Mouse (Mus musculus): ENCODE results near the gene Ndufs4. TPM values are rescaled to one million over a fixed set of nuclear protein-coding genes. Genes with fewer than 3 reads are reported as not detected.
"Not testable (repeated sequence)": the region's sequence is repeated elsewhere in the genome, so short reads cannot be mapped to it uniquely, and the experiment has no call there.

Ndufs4 gene
- total RNA-seq, 2 experiments from 2014 or later, result 579 to 605 TPM

DNA sequence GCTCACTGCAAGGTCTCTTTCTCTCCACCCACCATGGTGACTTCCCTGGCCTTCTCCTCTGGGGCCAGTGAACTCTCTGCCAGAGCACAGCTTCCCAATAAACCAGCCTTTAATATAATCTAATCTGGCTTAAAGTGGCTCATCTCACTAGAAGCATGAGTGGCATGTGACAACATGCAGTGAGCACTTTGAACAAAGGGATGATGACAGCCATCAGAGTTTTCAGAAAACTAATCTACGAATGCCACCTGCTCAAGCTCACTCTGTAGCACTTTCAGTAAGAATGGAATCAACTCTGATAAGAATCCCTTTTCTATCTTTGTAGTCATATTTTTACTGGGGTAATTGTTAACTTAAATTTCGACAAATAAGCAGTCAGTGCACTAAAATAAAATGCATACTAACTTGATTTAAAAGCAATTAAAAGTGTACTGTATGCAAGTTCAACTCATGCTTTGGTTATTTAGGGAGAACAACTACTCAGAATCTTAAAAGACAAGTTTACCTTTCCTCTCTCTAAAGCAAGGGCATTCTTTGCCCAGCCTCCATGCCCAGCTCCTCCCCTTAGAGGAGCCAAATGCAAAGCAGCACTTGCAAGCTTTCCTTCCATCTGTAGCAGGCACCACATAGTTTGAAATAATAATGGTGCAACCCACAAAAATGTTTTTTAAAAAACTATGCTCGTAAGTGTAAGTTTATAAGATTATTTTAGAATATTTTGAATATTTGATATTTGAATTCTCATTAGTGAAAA is 43.7 kb downstream of the Ndufs4 start:
- no peak for DNase-seq (ENCODE audit: low spot score)
- intact Hi-C loops (cut with DNase I), result no loop called here

DNA sequence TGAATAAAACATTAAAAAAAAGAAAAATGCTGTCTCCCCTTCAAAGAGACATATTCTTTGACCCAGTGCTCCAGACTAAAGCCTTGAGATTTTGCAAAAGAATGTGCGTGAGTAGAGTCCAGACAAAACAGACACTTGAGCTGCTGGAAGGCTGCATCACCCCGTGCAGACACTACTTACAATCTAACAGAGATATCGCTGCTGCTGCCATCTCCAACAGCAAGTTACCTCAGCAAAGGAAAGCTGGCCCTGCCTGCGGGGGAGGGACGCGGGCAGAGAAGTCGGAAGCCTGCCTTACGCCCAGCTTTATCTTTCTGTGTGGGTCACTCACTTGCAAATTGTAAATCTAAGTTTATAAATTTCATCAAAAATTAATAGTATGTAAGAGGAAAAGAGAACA is 45.1 kb downstream of the Ndufs4 start:
- DNase-seq (ENCODE audit: low spot score), result no peak
- intact Hi-C loops (cut with DNase I), result no loop called here

DNA sequence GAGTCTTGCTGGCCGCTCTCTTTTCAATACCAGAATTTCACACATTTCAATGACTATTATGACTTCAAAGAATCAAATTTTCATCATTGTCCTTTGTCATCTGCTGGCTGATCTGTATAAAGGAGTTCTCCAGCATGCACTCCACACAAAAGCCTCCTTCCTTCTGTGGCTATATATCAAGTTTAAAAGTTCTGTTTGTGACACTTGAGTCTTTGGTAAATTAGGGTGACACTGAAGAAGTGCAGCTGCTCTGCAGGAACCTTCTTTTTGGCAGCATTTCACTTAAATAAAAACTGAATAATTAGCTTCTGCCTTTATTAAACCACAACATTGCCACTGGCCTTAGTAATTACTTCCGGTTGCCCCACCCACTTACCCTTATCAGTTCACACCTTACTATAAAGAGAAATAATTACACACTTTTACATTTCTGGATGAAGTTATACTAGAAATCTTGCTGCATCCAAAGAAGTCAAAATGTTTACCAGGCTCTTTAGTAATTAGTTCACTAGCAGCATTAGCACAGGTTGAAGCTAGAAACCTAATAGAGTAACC is 68.1 kb downstream of the Ndufs4 start:
- DNase-seq (ENCODE audit: low spot score), result no peak
- intact Hi-C loops (cut with DNase I), result no loop called here

DNA sequence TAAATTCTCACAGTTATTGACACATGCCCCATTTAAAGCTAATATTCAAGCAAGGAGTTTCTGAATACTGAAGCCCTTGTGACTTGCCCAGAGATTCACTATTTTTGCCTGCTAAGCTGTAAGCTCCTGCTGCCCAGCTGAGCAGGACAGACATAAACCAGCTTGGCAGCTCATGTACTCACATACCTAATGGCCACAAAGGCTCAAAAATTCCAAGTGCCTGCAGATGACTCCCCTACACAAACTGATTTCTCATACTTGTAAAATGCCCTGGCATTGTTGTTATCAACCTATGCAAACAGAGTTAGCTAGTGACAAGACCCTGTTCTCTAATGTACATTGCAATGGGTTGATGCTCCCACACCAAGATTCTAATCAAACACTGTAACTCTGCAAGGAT is 68.9 kb downstream of the Ndufs4 start:
- no peak for DNase-seq (ENCODE audit: low spot score)
- intact Hi-C loops (cut with DNase I), result no loop called here

DNA sequence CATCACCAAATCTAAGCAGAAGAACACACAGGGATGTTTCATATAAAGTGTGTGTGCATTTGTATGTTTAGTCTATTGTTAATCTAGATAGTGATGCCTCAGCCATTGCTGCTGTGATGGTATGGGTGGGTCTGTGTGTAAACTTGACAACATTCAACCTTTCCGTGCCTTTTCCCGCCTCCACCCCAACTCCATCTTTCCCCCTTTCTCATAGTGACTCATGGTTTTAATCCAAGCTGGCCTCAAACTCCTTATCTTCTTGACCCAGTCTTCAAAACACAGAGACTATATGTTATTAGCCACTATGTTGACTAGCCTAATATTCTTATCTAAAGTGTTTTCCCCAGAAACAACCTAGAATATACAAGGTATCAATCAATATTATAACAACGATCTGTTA is 72.7 kb downstream of the Ndufs4 start:
- DNase-seq (ENCODE audit: low spot score), result no peak
- intact Hi-C loops (cut with DNase I), result no loop called here

DNA sequence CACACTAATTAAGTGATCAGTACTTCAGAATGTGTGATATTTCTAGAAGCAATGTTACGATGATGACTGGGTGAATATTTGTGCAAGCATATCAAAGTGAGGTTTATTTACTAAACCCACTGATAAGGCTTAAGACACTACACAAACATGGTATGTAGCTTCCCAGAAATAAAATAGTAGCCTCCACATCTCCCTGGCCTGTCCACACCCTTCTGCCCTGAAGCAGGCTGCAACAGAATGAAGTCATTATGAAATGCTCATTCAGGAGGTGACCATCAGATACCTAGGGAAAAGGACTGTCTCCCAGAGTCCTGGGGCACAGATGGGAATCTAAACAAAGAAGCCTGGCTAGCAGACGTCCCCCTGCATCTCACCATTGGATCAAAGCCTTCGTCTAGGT is 73.1 kb downstream of the Ndufs4 start:
- intact Hi-C loops (cut with DNase I), result no loop called here

DNA sequence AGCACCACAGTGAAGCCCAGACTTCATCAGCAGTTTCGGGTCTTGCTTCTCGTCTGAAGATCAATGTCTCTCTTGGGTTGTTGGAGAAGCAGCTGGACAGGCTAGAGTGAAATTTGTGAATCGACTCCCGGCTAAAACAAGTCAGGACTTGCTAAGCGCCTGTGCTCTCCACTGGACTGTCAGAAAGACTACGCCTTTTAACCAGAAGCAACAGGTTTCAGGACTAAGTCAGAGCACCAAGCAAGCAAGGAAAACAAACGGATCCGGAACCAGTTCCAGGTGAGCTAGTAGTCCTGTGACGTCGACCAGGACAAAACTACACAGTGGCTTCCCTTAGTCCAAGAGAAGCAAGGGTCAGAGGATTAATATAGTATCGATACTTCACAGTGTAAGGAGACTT is 77.5 kb downstream of the Ndufs4 start:
- intact Hi-C loops (cut with DNase I), result no loop called here
- no peak for DNase-seq (ENCODE audit: low spot score)

More for the DNA sequence above, 73.1 kb downstream of the Ndufs4 start:
- DNase-seq (ENCODE audit: low spot score), result no peak

DNA sequence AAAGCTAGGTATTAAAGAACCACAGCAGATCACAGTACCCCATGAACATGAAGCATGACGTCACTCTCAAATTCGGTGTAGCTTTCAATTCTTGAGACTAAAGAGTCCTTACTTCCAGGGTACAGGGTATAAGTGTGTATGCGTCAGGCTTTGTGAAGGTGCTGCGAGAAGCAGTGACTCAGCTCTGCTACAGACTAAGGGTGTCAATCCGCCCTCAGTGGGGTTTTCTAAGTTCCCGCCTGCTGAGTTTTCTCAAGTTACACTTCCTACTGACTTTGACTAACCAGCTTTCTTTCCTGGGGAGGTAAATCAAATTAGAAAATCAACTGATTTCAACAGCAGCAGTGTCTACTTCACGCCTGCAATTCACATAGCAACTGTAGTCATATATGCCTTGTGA is 83.4 kb downstream of the Ndufs4 start:
- intact Hi-C loops (cut with DNase I), result no loop called here
- DNase-seq (ENCODE audit: low spot score), result no peak

DNA sequence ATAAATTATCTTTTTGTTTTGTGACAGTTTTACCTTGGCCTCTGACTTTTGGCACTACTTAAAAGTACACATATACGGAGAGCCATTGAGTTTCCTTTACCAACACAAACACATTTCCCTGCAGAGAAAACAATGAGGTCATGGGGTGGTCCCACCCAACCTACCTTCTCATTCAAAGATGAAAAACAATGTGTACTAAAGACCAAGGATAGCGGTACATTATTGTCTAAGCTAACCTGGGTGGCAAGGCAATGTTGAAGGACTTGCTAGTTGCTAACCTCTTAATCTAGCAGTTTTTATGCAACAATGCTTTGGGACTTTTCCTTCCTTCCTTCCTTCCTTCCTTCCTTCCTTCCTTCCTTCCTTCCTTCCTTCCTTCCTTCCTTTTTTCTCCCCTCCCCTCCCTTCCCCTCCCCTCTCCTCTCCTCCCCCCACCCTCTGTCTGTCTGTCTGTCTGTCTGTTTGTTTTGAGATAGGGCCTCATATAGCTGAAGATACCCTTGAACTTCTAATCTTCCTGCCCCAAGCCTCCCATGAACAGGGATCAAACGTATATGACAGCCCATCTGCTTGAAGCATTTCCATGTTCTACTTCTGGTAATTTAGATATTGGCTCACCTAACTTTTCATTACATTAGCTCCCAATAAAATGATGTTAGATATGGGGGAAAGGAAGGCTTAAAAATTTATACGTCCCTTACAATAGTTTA is 84.4 kb downstream of the Ndufs4 start:
- intact Hi-C loops (cut with DNase I), result no loop called here
- no peak for DNase-seq (ENCODE audit: low spot score)

DNA sequence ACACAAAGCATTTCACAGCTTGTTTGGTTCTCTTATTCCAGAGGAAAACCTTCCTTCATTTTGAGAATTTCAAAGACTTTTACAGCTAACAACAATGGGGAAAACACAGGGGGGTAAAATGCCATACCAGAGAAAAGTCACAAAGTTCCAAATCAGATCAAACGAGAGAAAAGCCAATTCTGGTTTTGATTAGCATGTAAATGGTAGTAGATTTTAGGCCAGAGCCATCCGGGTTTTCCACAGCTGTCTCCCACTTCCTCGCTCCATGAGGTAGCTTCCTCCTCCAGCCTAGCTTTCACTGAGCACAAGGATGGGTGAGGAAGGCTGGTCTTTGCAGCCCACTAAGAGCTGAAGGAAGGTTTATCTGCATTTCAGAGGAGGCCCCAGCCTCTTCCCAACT is 90.3 kb downstream of the Ndufs4 start:
- DNase-seq (ENCODE audit: low spot score), result no peak
- intact Hi-C loops (cut with DNase I), result no loop called here

DNA sequence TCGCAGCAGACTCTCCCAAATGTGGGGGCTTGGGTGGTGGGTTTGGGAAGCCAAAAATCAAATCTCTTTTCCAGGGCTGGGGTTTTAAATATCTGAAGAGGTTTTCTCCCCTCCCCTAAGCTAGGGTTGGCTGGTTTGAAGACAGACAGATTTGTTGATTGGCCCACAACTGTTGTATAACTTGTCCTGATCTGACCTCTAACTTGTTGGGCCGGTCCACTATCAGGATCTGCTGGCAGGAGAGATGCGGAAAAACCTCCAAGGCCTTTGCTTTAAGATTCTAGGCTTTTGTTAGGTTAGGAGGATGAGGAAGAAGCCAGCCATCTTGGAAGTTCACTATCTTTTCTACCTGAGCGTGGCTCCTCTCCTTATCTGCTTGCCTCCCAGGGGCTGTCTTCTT is 91.5 kb downstream of the Ndufs4 start:
- no peak for DNase-seq (ENCODE audit: low spot score)

DNA sequence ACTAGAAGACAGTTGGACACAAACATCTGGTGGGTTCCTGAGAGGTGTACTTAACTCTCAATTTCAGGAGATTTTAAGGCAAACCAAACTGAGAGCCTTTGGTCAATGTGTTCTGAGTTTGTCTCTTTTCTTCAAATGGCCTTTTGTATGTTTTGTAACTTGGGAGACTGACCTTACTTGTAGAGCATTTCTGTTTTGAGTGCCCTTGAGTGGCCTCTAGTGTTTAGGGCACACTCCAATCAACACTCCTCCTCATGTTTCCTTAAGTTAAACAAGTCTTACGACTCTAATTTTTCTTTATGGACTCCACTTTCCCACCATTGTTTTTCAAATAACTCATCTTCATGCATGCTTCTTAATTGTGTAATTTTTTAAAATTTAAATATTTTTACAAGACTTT is 98.6 kb downstream of the Ndufs4 start:
- intact Hi-C loops (cut with DNase I), result loop anchor here (10.0 kb wide), 1 partner anchor 165 kb away; the partner anchor contains the start of gene Fst
- DNase-seq (ENCODE audit: low spot score), result no peak

More for the DNA sequence above, 91.5 kb downstream of the Ndufs4 start:
- intact Hi-C loops (cut with DNase I), result no loop called here

DNA sequence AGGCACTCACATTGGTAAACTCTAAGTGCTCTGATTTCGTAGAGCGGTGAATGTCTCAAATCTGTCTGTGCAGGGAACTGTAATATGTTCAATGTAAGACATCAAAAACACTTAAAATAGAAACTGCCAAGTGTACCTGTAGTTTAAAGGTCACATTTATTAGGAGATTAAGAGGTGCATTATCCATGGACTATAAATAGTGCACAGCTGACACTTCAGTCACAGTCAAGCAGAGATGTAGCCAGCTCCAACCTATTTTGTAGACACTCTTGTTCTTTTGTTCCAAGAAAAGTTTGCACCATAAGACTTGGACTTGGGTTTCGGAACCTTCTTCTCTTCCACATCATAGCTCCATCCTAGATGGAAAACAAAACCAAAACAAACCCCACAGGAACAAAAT is 99.5 kb downstream of the Ndufs4 start:
- no peak for DNase-seq (ENCODE audit: low spot score)
- intact Hi-C loops (cut with DNase I), result loop anchor here (10.0 kb wide), 1 partner anchor 166 kb away; the partner anchor contains the start of gene Fst

DNA sequence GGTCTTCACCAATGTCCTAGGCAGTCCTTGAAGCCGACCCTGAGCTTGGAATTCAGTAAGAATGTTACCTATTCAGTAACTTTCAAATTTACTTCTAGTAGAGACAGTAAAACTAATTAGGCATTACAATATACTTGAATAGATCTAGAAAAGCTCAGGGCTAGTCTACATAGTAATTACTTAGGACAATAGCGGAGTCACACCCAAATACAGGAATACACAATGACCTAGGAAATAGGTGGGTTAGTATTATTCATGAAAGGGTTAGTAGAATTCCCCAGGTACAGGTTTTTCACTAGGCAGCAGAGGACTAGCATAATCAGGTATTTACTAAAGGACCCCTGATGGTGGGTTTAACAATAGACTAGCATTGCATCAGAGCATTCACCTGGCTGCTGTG is 109.4 kb downstream of the Ndufs4 start:
- DNase-seq (ENCODE audit: low spot score); intact Hi-C loops (cut with DNase I): not testable (repeated sequence)

DNA sequence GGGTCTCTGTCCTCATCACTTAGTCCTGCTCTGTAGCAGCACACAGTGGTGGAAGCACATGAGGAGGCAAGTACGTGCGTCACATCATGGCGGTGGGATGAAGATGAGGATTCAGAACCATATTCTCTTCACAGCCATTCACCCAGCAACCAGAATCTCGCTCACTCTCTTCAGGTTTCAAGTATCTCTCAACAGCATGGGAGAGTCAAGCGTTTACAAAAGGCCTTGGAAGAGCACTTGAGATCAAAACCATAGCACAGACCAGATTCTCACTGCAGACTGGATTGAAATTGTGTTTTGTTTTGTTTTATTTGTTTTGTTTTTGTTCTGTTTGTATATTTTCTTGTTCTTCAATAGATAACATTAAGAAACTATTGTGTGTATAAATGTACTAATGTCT is 110.8 kb downstream of the Ndufs4 start:
- DNase-seq (ENCODE audit: low spot score), result no peak
- intact Hi-C loops (cut with DNase I), result no loop called here

DNA sequence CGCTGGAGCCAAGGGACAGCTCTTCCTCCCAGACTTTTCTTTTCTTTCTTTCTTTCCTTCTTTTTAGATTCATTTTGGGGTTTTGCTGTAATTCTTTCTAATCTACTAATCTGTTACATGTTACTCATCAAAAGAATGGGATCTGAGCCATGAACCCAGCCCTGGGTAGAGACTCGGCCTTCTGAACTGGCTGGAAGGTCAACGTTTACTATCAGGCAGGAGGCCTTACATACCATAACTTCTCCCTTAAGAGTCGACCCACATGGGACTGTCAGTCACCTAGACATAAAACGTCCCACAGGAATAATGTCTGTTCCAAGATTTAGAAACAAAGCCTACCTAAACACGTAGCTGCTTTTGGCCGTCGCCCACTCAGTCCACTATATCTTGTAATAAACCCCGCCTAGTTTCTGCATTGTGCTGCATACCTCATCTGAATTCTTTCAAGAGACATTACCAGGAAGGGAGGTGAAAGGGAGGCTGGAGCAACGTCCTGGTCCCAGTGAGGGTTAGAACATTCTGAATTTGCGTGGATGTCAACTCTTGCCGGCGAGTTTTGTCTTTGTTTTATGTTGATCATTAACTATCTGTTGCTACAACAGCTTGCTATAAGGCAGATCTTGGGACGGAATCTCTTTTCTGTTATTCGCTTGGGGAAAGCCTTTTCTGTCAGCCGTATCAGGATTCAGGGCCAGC is 116.5 kb downstream of the Ndufs4 start:
- intact Hi-C loops (cut with DNase I), result no loop called here
- no peak for DNase-seq (ENCODE audit: low spot score)

DNA sequence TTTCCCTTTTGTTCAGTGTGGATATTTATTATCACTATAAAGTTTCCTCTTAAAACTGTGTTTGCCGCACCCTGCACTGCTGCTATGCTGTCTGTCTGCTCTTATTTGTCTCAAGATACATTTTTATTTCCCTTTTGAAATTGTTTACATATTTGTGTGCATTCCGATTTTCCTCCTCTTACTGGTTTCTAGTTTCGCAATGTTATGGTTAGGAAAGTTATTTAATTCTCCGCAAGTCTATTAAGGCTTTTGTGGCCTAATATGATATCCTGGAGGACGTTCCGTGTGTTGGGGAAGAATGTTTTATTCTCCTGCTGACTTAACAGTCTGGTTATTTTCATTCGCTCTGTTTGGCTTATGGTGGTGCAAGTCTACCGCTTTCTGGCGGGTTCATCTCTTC is 120.3 kb downstream of the Ndufs4 start:
- intact Hi-C loops (cut with DNase I), result no loop called here
- DNase-seq (ENCODE audit: low spot score), result no peak

DNA sequence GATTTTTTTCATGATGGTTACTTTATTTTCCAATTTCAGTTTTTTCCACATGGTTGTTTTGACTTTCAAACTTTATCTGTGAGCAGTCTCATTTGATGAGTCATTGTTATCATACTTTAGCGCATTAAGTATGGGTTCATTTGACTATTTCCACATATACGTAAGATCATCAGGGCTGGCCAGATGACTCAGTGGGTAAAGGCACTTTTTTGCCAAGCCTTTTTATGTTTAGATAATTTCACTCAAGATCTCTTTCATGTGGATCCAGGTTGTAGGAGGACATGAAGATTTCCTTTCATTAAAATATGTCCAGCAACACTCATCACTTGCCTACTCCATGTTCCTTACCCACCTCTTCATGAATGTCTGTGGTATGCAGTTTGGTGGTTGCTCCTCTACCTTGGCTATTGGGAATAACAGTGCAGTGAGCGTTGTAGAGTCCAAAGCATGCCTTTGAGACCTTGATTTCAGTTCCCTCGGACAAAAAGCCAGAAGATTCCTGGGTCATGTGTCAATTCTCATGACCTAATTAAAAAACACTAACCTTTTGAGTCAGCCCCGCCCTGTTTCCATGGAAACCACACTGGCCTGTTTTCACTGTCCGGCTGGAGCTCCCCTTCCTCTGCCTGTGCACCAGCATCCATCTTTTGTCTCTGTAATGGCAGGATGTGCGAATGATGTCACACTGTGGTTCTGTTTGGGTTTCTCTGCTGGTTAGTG is 127.4 kb downstream of the Ndufs4 start:
- intact Hi-C loops (cut with DNase I), result no loop called here
- no peak for DNase-seq (ENCODE audit: low spot score)

DNA sequence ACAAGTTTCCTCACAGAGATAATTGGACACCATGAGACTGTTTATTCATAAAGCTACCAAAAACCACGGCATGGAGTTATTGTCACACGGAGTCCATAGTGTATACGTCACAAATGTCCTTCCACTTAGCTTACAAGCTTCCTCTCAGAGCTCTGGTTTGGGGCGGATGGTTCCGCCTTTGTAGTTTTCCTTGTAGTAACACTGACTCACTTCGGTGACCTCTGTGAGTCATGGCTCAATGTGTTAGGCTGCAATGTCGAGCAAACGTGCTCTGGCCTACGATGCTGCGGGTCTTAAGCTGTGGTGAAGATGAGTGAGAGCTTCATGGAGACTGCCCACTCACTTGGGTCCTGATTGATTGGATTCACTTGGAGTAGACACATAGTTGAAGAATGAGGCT is 133.4 kb downstream of the Ndufs4 start:
- intact Hi-C loops (cut with DNase I), result no loop called here
- DNase-seq (ENCODE audit: low spot score), result no peak

Measured in heart, postnatal 25 days (tissue).